Comparison of ENCODE assay signal across 28 mouse cellular contexts in genomic region chr11:80052456-80052855, GRCm38 (mm10). TPM values are rescaled to one million over a fixed set of nuclear protein-coding genes. Genes with fewer than 3 reads are reported as not detected.
DNase-seq lines count a peak whose midpoint lies in the region; ATAC-seq and TF ChIP-seq lines count a peak whose summit lies in the region.
"Had no signal": no experiment of that assay in that cellular context is flagged by ENCODE, and none has a peak within 500 bp of the region (broad histone marks: within the 10 kb centered on the region; RNA-seq: fewer than 3 reads in every experiment).

No protein-coding gene starts in this region.

- no peak for TF ChIP-seq EP300 in lung, postnatal 0 days (IDR thresholded peaks at IDR 0.05)

- DNase-seq in embryonic facial prominence, embryonic 14.5 days (ENCODE audit: low spot score), result peak; percentile 64
- DNase-seq in embryonic facial prominence, embryonic 10.5 days (ENCODE audit: low spot score), result no peak
- no peak for DNase-seq in kidney, adult 8-10 months
- no peak for DNase-seq in lung, postnatal 0 days (ENCODE audit: low spot score)
- no peak for DNase-seq in lung, postnatal 36 days
- no peak for DNase-seq in Muller cell, postnatal 12 days (ENCODE audit: inconsistent ontology term)
- DNase-seq: adrenal gland, adult 8-10 months; adrenal gland, postnatal 25 days; cerebellum, adult 11-12 months; cerebellum, adult 8-10 months; cerebellum, postnatal 10 days; cerebellum, postnatal 36 days; embryo, embryonic 11 days; gastrocnemius, postnatal 25 days; heart, adult 18-20 months; heart, postnatal 10 days; heart, postnatal 36 days had no signal

- H3K9me3 ChIP-seq in embryonic facial prominence, embryonic 14.5 days (ENCODE audit: control insufficient read depth, low read length), result no peaks in the 10 kb centered on the region
- no peaks in the 10 kb centered on the region for H3K9me3 ChIP-seq in embryonic facial prominence, embryonic 10.5 days
- no peaks in the 10 kb centered on the region for H3K9me3 ChIP-seq in kidney, embryonic 15.5 days (replicated peaks)
- H3K9me3 ChIP-seq in lung, postnatal 0 days (ENCODE audit: low read length), result no peaks in the 10 kb centered on the region
- H3K9me3 ChIP-seq: forebrain, embryonic 12.5 days; forebrain, embryonic 15.5 days; heart, embryonic 12.5 days; heart, embryonic 15.5 days; hindbrain, embryonic 10.5 days; hindbrain, embryonic 13.5 days had no signal

- H3K27me3 ChIP-seq in embryonic facial prominence, embryonic 14.5 days (replicated peaks; ENCODE audit: control insufficient read depth, insufficient read depth, low read length), result no peaks in the 10 kb centered on the region
- no peaks in the 10 kb centered on the region for H3K27me3 ChIP-seq in embryonic facial prominence, embryonic 10.5 days (replicated peaks; ENCODE audit: low read depth, poor library complexity, severe bottlenecking)
- no peaks in the 10 kb centered on the region for H3K27me3 ChIP-seq in kidney, embryonic 15.5 days
- no peaks in the 10 kb centered on the region for H3K27me3 ChIP-seq in lung, postnatal 0 days (replicated peaks; ENCODE audit: insufficient read depth, low read length)
- H3K27me3 ChIP-seq: CH12.LX; forebrain, embryonic 12.5 days; forebrain, embryonic 15.5 days; heart, embryonic 12.5 days; heart, embryonic 15.5 days; hindbrain, embryonic 13.5 days had no signal

- H3K4me1 ChIP-seq in embryonic facial prominence, embryonic 14.5 days (ENCODE audit: control insufficient read depth, insufficient read depth, low read length), result no peaks in the 10 kb centered on the region
- peaks cover 9% of the 10 kb centered on the region for H3K4me1 ChIP-seq in embryonic facial prominence, embryonic 10.5 days
- H3K4me1 ChIP-seq in kidney, embryonic 15.5 days, result peaks cover 35% of the 10 kb centered on the region
- no peaks in the 10 kb centered on the region for H3K4me1 ChIP-seq in lung, postnatal 0 days (ENCODE audit: insufficient read depth, low read depth, low read length)
- H3K4me1 ChIP-seq: forebrain, embryonic 12.5 days; forebrain, embryonic 15.5 days; hindbrain, embryonic 10.5 days had no signal

- peaks cover 65% of the 10 kb centered on the region for H3K36me3 ChIP-seq in embryonic facial prominence, embryonic 14.5 days (ENCODE audit: control insufficient read depth, insufficient read depth, low read length)
- H3K36me3 ChIP-seq in embryonic facial prominence, embryonic 10.5 days (replicated peaks), result peaks cover 75% of the 10 kb centered on the region
- peaks cover 66% of the 10 kb centered on the region for H3K36me3 ChIP-seq in kidney, embryonic 15.5 days
- peaks cover 33% of the 10 kb centered on the region for H3K36me3 ChIP-seq in lung, postnatal 0 days (ENCODE audit: insufficient read depth, low read length)

- no peak overlapping the region for H3K9ac ChIP-seq in embryonic facial prominence, embryonic 14.5 days (ENCODE audit: low read depth, low read length)
- H3K9ac ChIP-seq in kidney, embryonic 15.5 days, result no peak overlapping the region
- H3K9ac ChIP-seq in lung, postnatal 0 days (replicated peaks; ENCODE audit: low read depth), result no peak overlapping the region
- H3K9ac ChIP-seq: forebrain, embryonic 12.5 days; forebrain, embryonic 15.5 days; heart, embryonic 12.5 days; heart, embryonic 15.5 days; hindbrain, embryonic 13.5 days had no signal

- no peak overlapping the region for H3K4me2 ChIP-seq in embryonic facial prominence, embryonic 14.5 days (ENCODE audit: low read depth, low read length)
- H3K4me2 ChIP-seq in kidney, embryonic 15.5 days, result no peak overlapping the region
- H3K4me2 ChIP-seq in lung, postnatal 0 days (replicated peaks; ENCODE audit: low read depth, low read length), result no peak overlapping the region
- H3K4me2 ChIP-seq: forebrain, embryonic 12.5 days; forebrain, embryonic 15.5 days; heart, embryonic 12.5 days; heart, embryonic 15.5 days; hindbrain, embryonic 13.5 days had no signal

- TF ChIP-seq CTCF in lung, postnatal 0 days (IDR thresholded peaks at IDR 0.05), result no peak

- WGBS in embryonic facial prominence, embryonic 14.5 days, result 57% methylated on average over 7 of the region's 7 CpGs
- 73% methylated on average over 7 of the region's 7 CpGs for WGBS in embryonic facial prominence, embryonic 10.5 days
- 31% methylated on average over 7 of the region's 7 CpGs for WGBS in kidney, embryonic 15.5 days
- 71% methylated on average over 7 of the region's 7 CpGs for WGBS in lung, postnatal 0 days

- no peak overlapping the region for H3K4me3 ChIP-seq in embryonic facial prominence, embryonic 14.5 days (ENCODE audit: low read depth, low read length)
- no peak overlapping the region for H3K4me3 ChIP-seq in embryonic facial prominence, embryonic 10.5 days
- no peak overlapping the region for H3K4me3 ChIP-seq in kidney, embryonic 15.5 days (replicated peaks)
- no peak overlapping the region for H3K4me3 ChIP-seq in lung, postnatal 0 days (ENCODE audit: low read depth, low read length)
- H3K4me3 ChIP-seq: erythroblast, embryonic 14.5 days; forebrain, embryonic 12.5 days; forebrain, embryonic 15.5 days; heart, embryonic 12.5 days; heart, embryonic 15.5 days; hindbrain, embryonic 10.5 days; hindbrain, embryonic 13.5 days had no signal

- ATAC-seq in embryonic facial prominence, embryonic 14.5 days (ENCODE audit: low read depth), result no peak
- 0 out of 2 replicates have a peak, but pooled peaks have one; percentile 36 for ATAC-seq in kidney, embryonic 15.5 days (replicated peaks; ENCODE audit: low FRiP score)
- ATAC-seq in lung, postnatal 0 days, result no peak
- ATAC-seq: activated CD4-positive, CD25-positive, alpha-beta regulatory T cell, adult 4 months; forebrain, embryonic 15.5 days; hindbrain, embryonic 16.5 days had no signal

- no peak overlapping the region for H3K27ac ChIP-seq in embryonic facial prominence, embryonic 14.5 days (replicated peaks; ENCODE audit: low read depth, low read length)
- no peak overlapping the region for H3K27ac ChIP-seq in embryonic facial prominence, embryonic 10.5 days (replicated peaks)
- peak overlapping the region; percentile 61 for H3K27ac ChIP-seq in kidney, embryonic 15.5 days
- H3K27ac ChIP-seq in lung, postnatal 0 days (ENCODE audit: low read length), result peak overlapping the region; percentile 78
- H3K27ac ChIP-seq: forebrain, embryonic 12.5 days; forebrain, embryonic 15.5 days; heart, embryonic 15.5 days; hindbrain, embryonic 10.5 days; hindbrain, embryonic 13.5 days had no signal

RNA-seq across cellular contexts. Expression of gene Crlf3, which starts 28.3 kb away (rescaled TPM):
- polyA plus RNA-seq in embryonic facial prominence, embryonic 14.5 days (2014; fragmentation: Nextera tagmentation; extraction: Ambion mirVana), result 39.5 and 40.9 TPM in 2 replicates
- 47.8 and 49.6 TPM in 2 replicates for polyA plus RNA-seq in embryonic facial prominence, embryonic 10.5 days (2016; fragmentation: Nextera tagmentation; extraction: Ambion mirVana)
- 43.3 and 45.3 TPM in 2 replicates for polyA plus RNA-seq in kidney, embryonic 15.5 days (2015; fragmentation: Nextera tagmentation; extraction: Ambion mirVana)
- 40.8 and 42.4 TPM in 2 replicates for polyA plus RNA-seq in lung, postnatal 0 days (2015; fragmentation: Nextera tagmentation; extraction: Ambion mirVana)

RNA-seq across cellular contexts. Expression of gene Atad5, which starts 36.7 kb away (rescaled TPM):
- 9.4 and 11.2 TPM in 2 replicates for polyA plus RNA-seq in embryonic facial prominence, embryonic 14.5 days (2014; fragmentation: Nextera tagmentation; extraction: Ambion mirVana)
- polyA plus RNA-seq in embryonic facial prominence, embryonic 10.5 days (2016; fragmentation: Nextera tagmentation; extraction: Ambion mirVana), result 18.9 and 20.3 TPM in 2 replicates
- polyA plus RNA-seq in kidney, embryonic 15.5 days (2015; fragmentation: Nextera tagmentation; extraction: Ambion mirVana), result 10.9 and 11.9 TPM in 2 replicates
- 1.7 and 2.0 TPM in 2 replicates for polyA plus RNA-seq in lung, postnatal 0 days (2015; fragmentation: Nextera tagmentation; extraction: Ambion mirVana)

RNA-seq across cellular contexts. Expression of gene Suz12, which starts 59.5 kb away (rescaled TPM):
- 19.0 and 20.6 TPM in 2 replicates for polyA plus RNA-seq in embryonic facial prominence, embryonic 14.5 days (2014; fragmentation: Nextera tagmentation; extraction: Ambion mirVana)
- 22.2 and 23.3 TPM in 2 replicates for polyA plus RNA-seq in embryonic facial prominence, embryonic 10.5 days (2016; fragmentation: Nextera tagmentation; extraction: Ambion mirVana)
- 20.9 and 23.7 TPM in 2 replicates for polyA plus RNA-seq in kidney, embryonic 15.5 days (2015; fragmentation: Nextera tagmentation; extraction: Ambion mirVana)
- 9.7 and 12.4 TPM in 2 replicates for polyA plus RNA-seq in lung, postnatal 0 days (2015; fragmentation: Nextera tagmentation; extraction: Ambion mirVana)

Comparison
In these comparisons a context has a peak if more than half of its experiments do, and no peak if none do; other contexts are left out.
1. H3K27ac ChIP-seq: peak in kidney, embryonic 15.5 days (single experiment) and lung, postnatal 0 days (single experiment); none in embryonic facial prominence, embryonic 14.5 days (single experiment) and embryonic facial prominence, embryonic 10.5 days (single experiment).